Mouse (Mus musculus) spleen, adult 18-20 months (tissue): Measurements from ENCODE around the gene Capn7.
A peak's percentile ranks its signal among the peaks of the same experiment; 100 is the strongest.

Source experiments
- DNase-seq, 2 experiments: peaks; one replicate each; pipeline ENCODE4 v3.0.0; 2022; ENCODE audit warnings: mixed read lengths in 2 of 2

Gene Capn7

GRCm38 (mm10) chr14:31336369-31337155, at the start of gene Capn7:
TSS of gene Capn7 (plus strand) at chr14:31336638.
- DNase-seq, result peak; percentile 95 to 99

GRCm38 (mm10) chr14:31313192-31313591, 23.2 kb upstream of the Capn7 start:
- peak in 1 of 2 experiments; percentile 21 for DNase-seq

- DNase-seq, result no peak
Observed at GRCm38 (mm10) chr14:31316613-31317012, 19.8 kb upstream of the Capn7 start.

- DNase-seq, result no peak
Observed at GRCm38 (mm10) chr14:31317754-31318153, 18.7 kb upstream of the Capn7 start.

GRCm38 (mm10) chr14:31319546-31319945, 16.9 kb upstream of the Capn7 start:
- DNase-seq, result no peak

- DNase-seq, result no peak
Observed at GRCm38 (mm10) chr14:31321181-31321580, 15.3 kb upstream of the Capn7 start.

GRCm38 (mm10) chr14:31322191-31322590, 14.2 kb upstream of the Capn7 start:
- DNase-seq, result no peak

GRCm38 (mm10) chr14:31323189-31323588, 13.2 kb upstream of the Capn7 start:
- no peak for DNase-seq

GRCm38 (mm10) chr14:31323849-31324792, 12.3 kb upstream of the Capn7 start, which contains the start of gene Dnah1:
TSS of gene Dnah1 (minus strand) at chr14:31323896.
- peak; percentile 66 to 75 for DNase-seq

- no peak for DNase-seq
Observed at GRCm38 (mm10) chr14:31324851-31325250, 11.6 kb upstream of the Capn7 start.

- DNase-seq, result no peak
Observed at GRCm38 (mm10) chr14:31325551-31325950, 10.9 kb upstream of the Capn7 start.

- DNase-seq, result no peak
Observed at GRCm38 (mm10) chr14:31326770-31327169, 9.7 kb upstream of the Capn7 start.

- DNase-seq, result no peak
Observed at GRCm38 (mm10) chr14:31327196-31327595, 9.2 kb upstream of the Capn7 start.

- no peak for DNase-seq
Observed at GRCm38 (mm10) chr14:31327681-31328080, 8.8 kb upstream of the Capn7 start.

GRCm38 (mm10) chr14:31329741-31330140, 6.7 kb upstream of the Capn7 start:
- DNase-seq, result no peak

GRCm38 (mm10) chr14:31330957-31331356, 5.5 kb upstream of the Capn7 start:
- DNase-seq, result no peak

GRCm38 (mm10) chr14:31335765-31336164, 673 bp upstream of the Capn7 start:
- no peak for DNase-seq

GRCm38 (mm10) chr14:31337406-31337805, 968 bp downstream of the Capn7 start:
- DNase-seq, result no peak

GRCm38 (mm10) chr14:31337947-31338346, 1.5 kb downstream of the Capn7 start:
- DNase-seq, result no peak

GRCm38 (mm10) chr14:31343241-31343640, 6.8 kb downstream of the Capn7 start:
- DNase-seq, result no peak

- DNase-seq, result no peak
Observed at GRCm38 (mm10) chr14:31345367-31345766, 8.9 kb downstream of the Capn7 start.

GRCm38 (mm10) chr14:31362236-31362635, 25.8 kb downstream of the Capn7 start:
- no peak for DNase-seq

GRCm38 (mm10) chr14:31364589-31364988, 28.2 kb downstream of the Capn7 start:
- no peak for DNase-seq

GRCm38 (mm10) chr14:31365350-31365749, 28.9 kb downstream of the Capn7 start:
- DNase-seq, result peak; percentile 60 to 83
